Mouse (Mus musculus) midbrain, postnatal 0 days (tissue): ENCODE data around the gene Gm10638. TPM values are rescaled to one million over a fixed set of nuclear protein-coding genes. Genes with fewer than 3 reads are reported as not detected.

Experiments
- ATAC-seq: fragments of 200-750 bp; cut with Nextera tagmentation; 2 replicates; pipeline ENCODE4 v1.8.0; 2017; ENCODE audit warnings: moderate number of reproducible peaks, mild to moderate bottlenecking, moderate TSS enrichment, moderate library complexity; ENCODE audit not compliant: low FRiP score
- DNase-seq: peaks from one replicate; pipeline ENCODE4 v3.0.0-alpha.2; 2015; ENCODE audit warnings: low spot score
- H3K27ac ChIP-seq: fragments of 300-500 bp; sonication (generic); 2 replicates; pipeline ENCODE4 v1.5.1; 2014; ENCODE audit warnings: low read depth, mild to moderate bottlenecking, low read length, mixed read lengths
- H3K27me3 ChIP-seq: fragments of 300-500 bp; sonication (generic); 2 replicates; pipeline ENCODE4 v1.6.1; 2014; ENCODE audit warnings: low read length, control low read depth, mixed read lengths; ENCODE audit not compliant: insufficient read depth
- H3K36me3 ChIP-seq: fragments of 300-500 bp; sonication (generic); 2 replicates; pipeline ENCODE4 v1.6.1; 2014; ENCODE audit warnings: low read length, control low read depth, mixed read lengths; ENCODE audit not compliant: insufficient read depth
- H3K4me1 ChIP-seq: fragments of 300-500 bp; sonication (generic); 2 replicates; pipeline ENCODE4 v1.6.1; 2014; ENCODE audit warnings: mild to moderate bottlenecking, control low read depth, antibody characterized with exemption, low read length, mixed read lengths; ENCODE audit not compliant: insufficient read depth
- H3K4me2 ChIP-seq: fragments of 300-500 bp; sonication (generic); 2 replicates; pipeline ENCODE4 v1.6.1; 2014; ENCODE audit warnings: low read depth, mild to moderate bottlenecking, low read length, mixed read lengths; ENCODE audit not compliant: poor library complexity, severe bottlenecking
- H3K4me3 ChIP-seq: fragments of 300-500 bp; sonication (generic); 2 replicates; pipeline ENCODE4 v1.5.1; 2014; ENCODE audit warnings: low read depth, mild to moderate bottlenecking, low read length, moderate library complexity
- H3K9ac ChIP-seq: fragments of 300-500 bp; sonication (generic); replicated peaks from 2 replicates; pipeline ENCODE4 v1.6.1; 2014; ENCODE audit warnings: mild to moderate bottlenecking, low read length, moderate library complexity, mixed read lengths; ENCODE audit not compliant: poor library complexity, severe bottlenecking
- H3K9me3 ChIP-seq: fragments of 300-500 bp; sonication (generic); 2 replicates; pipeline ENCODE4 v1.6.1; 2016; ENCODE audit warnings: low read length, control low read depth
- CTCF ChIP-seq: IDR thresholded peaks from 2 replicates; pipeline ENCODE4 v1.5.1; 2016; ENCODE audit warnings: antibody characterized with exemption, mild to moderate bottlenecking
- WGBS: fragments of 180-500 bp; shearing (Covaris S2); extraction: QIAGEN DNeasy Blood & Tissue Kit; methylation state at CpG from one replicate; pipeline ENCODE4 v1.1.7; 2014; 5-methylcytosine and 5-hydroxymethylcytosine counted together
- polyA plus RNA-seq: library from polyadenylated mRNA; unstranded; fragments of >200 nt; fragmentation: Nextera tagmentation; extraction: Ambion mirVana; gene quantifications from 2 replicates; pipeline ENCODE4 v1.2.1, GENCODE M21; 2015
- total RNA-seq: library from RNA; depleted of rRNA; stranded (reverse); fragments of >200 nt; gene quantifications from 2 replicates; pipeline ENCODE4 v1.2.3, GENCODE M21; 2014

Gm10638 gene
- total and polyA plus RNA-seq, 2 experiments from 2014 or later: 1.9 to 6.1 TPM

- ATAC-seq (no peak), DNase-seq (no peak)
- no peak overlapping the region for H3K4me3 ChIP-seq
- H3K36me3 ChIP-seq: no peaks in the 10 kb centered on the region
- H3K4me2 ChIP-seq: no peak overlapping the region
- H3K4me1 ChIP-seq: no peaks in the 10 kb centered on the region
- no peaks in the 10 kb centered on the region for H3K9me3 ChIP-seq
- H3K27ac ChIP-seq: no peak overlapping the region
- 86% methylated on average over 3 of the region's 3 CpGs for WGBS
- no peaks in the 10 kb centered on the region for H3K27me3 ChIP-seq
- TF ChIP-seq CTCF: no peak
- H3K9ac ChIP-seq: no peak overlapping the region
These were observed 13.2 kb downstream of the Gm10638 start for GRCm38 (mm10) chr8:86758651-86759050.

DNA sequence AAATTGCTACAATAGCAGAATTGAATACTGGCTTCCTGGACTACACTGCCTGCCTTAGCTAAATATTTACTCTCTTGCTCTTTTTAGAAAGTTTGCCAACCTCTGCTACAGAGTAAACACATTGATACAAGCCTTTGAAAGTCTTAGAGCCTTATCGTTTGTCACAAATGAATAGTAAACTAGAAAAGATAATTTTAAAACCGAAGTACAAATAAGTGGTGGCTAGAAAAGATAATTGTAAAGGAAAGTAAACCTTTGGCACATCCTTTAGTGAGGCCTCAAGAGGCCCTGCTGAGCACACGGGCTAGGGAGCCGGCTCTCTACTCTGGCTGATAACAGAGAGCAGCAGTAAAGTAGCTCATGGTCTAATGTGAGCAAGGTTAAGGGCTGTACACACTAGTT lies 13.6 kb downstream of the Gm10638 start:
- Histone ChIP-seq H3K9me3 (no peaks in the 10 kb centered on the region), H3K27me3 (no peaks in the 10 kb centered on the region), H3K36me3 (no peaks in the 10 kb centered on the region), H3K4me1 (no peaks in the 10 kb centered on the region), H3K9ac (no peak overlapping the region), H3K4me3 (no peak overlapping the region), H3K27ac (no peak overlapping the region), H3K4me2 (no peak overlapping the region)
- TF ChIP-seq CTCF: no peak
- 65% methylated on average over 4 of the region's 4 CpGs for WGBS
- ATAC-seq: no peak
- DNase-seq: no peak

DNA sequence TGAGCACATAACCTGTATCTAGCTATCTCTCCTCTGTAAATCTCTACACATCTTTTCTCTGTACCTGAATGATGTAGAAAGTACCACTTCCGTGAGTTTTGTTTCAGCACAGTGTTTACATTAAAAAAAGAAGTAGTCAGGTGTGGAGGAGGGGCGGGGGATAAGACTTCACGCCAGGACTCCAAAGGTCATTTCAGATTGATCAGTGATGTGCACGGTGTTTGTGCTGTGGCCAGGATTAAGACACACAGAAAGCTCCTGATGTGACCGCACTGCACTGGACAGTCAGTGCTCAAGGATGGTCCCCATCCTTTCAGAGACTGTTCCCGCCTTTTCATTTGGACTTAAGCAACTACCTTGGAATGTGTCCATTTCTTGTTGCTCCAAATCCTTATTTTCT lies 15.2 kb downstream of the Gm10638 start:
- Histone ChIP-seq H3K9ac (no peak overlapping the region), H3K4me2 (no peak overlapping the region), H3K27ac (no peak overlapping the region), H3K4me1 (no peaks in the 10 kb centered on the region), H3K27me3 (no peaks in the 10 kb centered on the region), H3K9me3 (no peaks in the 10 kb centered on the region), H3K36me3 (no peaks in the 10 kb centered on the region), H3K4me3 (no peak overlapping the region)
- DNase-seq (no peak), ATAC-seq (no peak)
- TF ChIP-seq CTCF: no peak
- WGBS: 52% methylated on average over 6 of the region's 6 CpGs

- no peak overlapping the region for H3K4me3 ChIP-seq
- H3K36me3 ChIP-seq: no peaks in the 10 kb centered on the region
- WGBS: 51% methylated on average over 5 of the region's 5 CpGs
- no peak overlapping the region for H3K9ac ChIP-seq
- TF ChIP-seq CTCF: no peak
- DNase-seq (no peak), ATAC-seq (no peak)
- no peaks in the 10 kb centered on the region for H3K4me1 ChIP-seq
- no peaks in the 10 kb centered on the region for H3K9me3 ChIP-seq
- H3K4me2 ChIP-seq: no peak overlapping the region
- H3K27me3 ChIP-seq: no peaks in the 10 kb centered on the region
- no peak overlapping the region for H3K27ac ChIP-seq
These were observed 17.3 kb downstream of the Gm10638 start for GRCm38 (mm10) chr8:86762806-86763205.

GRCm38 (mm10) chr8:86765155-86765554 lies 19.7 kb downstream of the Gm10638 start:
- no peak for ATAC-seq
- Histone ChIP-seq H3K9ac (no peak overlapping the region), H3K9me3 (no peaks in the 10 kb centered on the region), H3K4me1 (no peaks in the 10 kb centered on the region), H3K27me3 (no peaks in the 10 kb centered on the region), H3K4me2 (no peak overlapping the region), H3K36me3 (no peaks in the 10 kb centered on the region), H3K4me3 (no peak overlapping the region), H3K27ac (no peak overlapping the region)
- 89% methylated on average over 10 of the region's 10 CpGs for WGBS
- DNase-seq: no peak
- no peak for TF ChIP-seq CTCF

DNA sequence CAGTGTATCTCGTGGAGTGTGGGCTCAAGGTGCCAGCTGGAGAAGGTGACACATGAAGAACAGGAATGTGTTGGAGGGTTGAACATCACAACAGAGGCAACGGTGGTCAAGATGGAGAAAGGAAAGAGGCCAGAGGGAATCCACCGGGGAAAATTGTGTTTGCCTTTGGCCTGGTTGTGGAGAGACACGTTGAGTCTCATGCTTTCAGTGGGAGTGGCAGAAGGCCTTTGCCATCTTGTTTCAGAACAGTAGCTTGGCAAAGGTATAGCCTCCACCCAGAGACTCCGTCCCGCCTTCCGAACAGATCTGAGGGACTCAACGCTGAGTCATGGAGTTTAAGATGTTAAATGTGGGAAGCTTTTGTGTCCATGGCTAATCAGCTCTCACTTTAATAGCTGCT lies 20.2 kb downstream of the Gm10638 start:
- Histone ChIP-seq H3K4me2 (no peak overlapping the region), H3K4me1 (no peaks in the 10 kb centered on the region), H3K9me3 (no peaks in the 10 kb centered on the region), H3K27me3 (no peaks in the 10 kb centered on the region), H3K36me3 (no peaks in the 10 kb centered on the region), H3K27ac (no peak overlapping the region), H3K4me3 (no peak overlapping the region), H3K9ac (no peak overlapping the region)
- TF ChIP-seq CTCF: no peak
- no peak for DNase-seq
- 95% methylated on average over 8 of the region's 8 CpGs for WGBS
- ATAC-seq: no peak
